Mouse (Mus musculus) left cerebral cortex, postnatal 14 days (tissue): Measurements from ENCODE around the gene Pik3cb. TPM values are rescaled to one million over a fixed set of nuclear protein-coding genes. Genes with fewer than 3 reads are reported as not detected.

Experiments
- DNase-seq, 2 experiments: peaks; one replicate each; pipeline ENCODE4 v3.0.0; 2021 to 2022; ENCODE audit warnings: low spot score in 2 of 2, mixed read lengths in 1 of 2
- intact Hi-C: fragments of 180-260 bp; cut with DNase I; formaldehyde crosslinking; loops from one replicate; pipeline ENCODE4 v1.15.1; 2025
- total RNA-seq, 2 experiments: library from RNA; stranded (reverse); gene quantifications; 2 replicates each; pipeline ENCODE4 v1.2.3; 2021

The Pik3cb gene
- total RNA-seq, 2 experiments from 2014 or later = 19.7 to 21.7 TPM

GRCm38 (mm10) chr9:99032031-99032430 lies 108.4 kb downstream of the Pik3cb start:
- DNase-seq = no peak

GRCm38 (mm10) chr9:99021751-99022150 lies 118.7 kb downstream of the Pik3cb start:
- intact Hi-C loops = no loop called here
- DNase-seq = no peak

More at GRCm38 (mm10) chr9:99032031-99032430, 108.4 kb downstream of the Pik3cb start:
- intact Hi-C loops = no loop called here

- intact Hi-C loops = no loop called here
- no peak for DNase-seq
Observed at GRCm38 (mm10) chr9:99021166-99021565, 119.3 kb downstream of the Pik3cb start.

GRCm38 (mm10) chr9:99017679-99018078 lies 122.7 kb downstream of the Pik3cb start:
- DNase-seq = no peak
- intact Hi-C loops = no loop called here

- intact Hi-C loops = no loop called here
- DNase-seq = peak; percentile 39 to 71
Observed at GRCm38 (mm10) chr9:99016759-99017158, 123.7 kb downstream of the Pik3cb start.

GRCm38 (mm10) chr9:99016301-99016700 lies 124.1 kb downstream of the Pik3cb start:
- intact Hi-C loops = no loop called here
- DNase-seq = no peak

GRCm38 (mm10) chr9:99009898-99010199 lies 130.6 kb downstream of the Pik3cb start:
- no peak for DNase-seq
- intact Hi-C loops = no loop called here

GRCm38 (mm10) chr9:99009069-99009897 lies 131.1 kb downstream of the Pik3cb start:
- intact Hi-C loops = no loop called here
- DNase-seq = no peak

- DNase-seq = no peak
- intact Hi-C loops = no loop called here
Observed at GRCm38 (mm10) chr9:99001326-99001725, 139.1 kb downstream of the Pik3cb start.

GRCm38 (mm10) chr9:98999881-99000339 lies 140.5 kb downstream of the Pik3cb start:
- DNase-seq = peak; percentile 13 to 40
- intact Hi-C loops = no loop called here

GRCm38 (mm10) chr9:98994103-98994502 lies 146.3 kb downstream of the Pik3cb start:
- intact Hi-C loops = no loop called here

GRCm38 (mm10) chr9:98987131-98987530 lies 153.3 kb downstream of the Pik3cb start:
- intact Hi-C loops = loop anchor here (10.0 kb wide), 1 partner anchor 258 kb away; the partner anchor contains the start of gene Cep70

More at GRCm38 (mm10) chr9:98994103-98994502, 146.3 kb downstream of the Pik3cb start:
- DNase-seq = no peak

More at GRCm38 (mm10) chr9:98987131-98987530, 153.3 kb downstream of the Pik3cb start:
- peak in 1 of 2 experiments; percentile 26 for DNase-seq

Other genes starting within 250 kb of the Pik3cb start
- not detected for gene 7420426K07Rik, start 237.5 kb downstream of the Pik3cb start, total RNA-seq
- 1 to 10 TPM in 1 of 2 experiments, under 1 TPM in 1; 0.86 to 1.7 TPM for gene Foxl2, start 185.3 kb downstream of the Pik3cb start, total RNA-seq
- 10 to 100 TPM; 29.8 to 36.6 TPM for gene Faim, start 154.2 kb downstream of the Pik3cb start, total RNA-seq
- not detected for gene Gm1123, start 104.9 kb downstream of the Pik3cb start, total RNA-seq
- gene Faiml, start 96.6 kb upstream of the Pik3cb start, total RNA-seq = not detected
- gene Cep70, start 102.7 kb upstream of the Pik3cb start, total RNA-seq = 10 to 100 TPM; 17.3 to 18.0 TPM
- 1 to 10 TPM in 1 of 2 experiments, under 1 TPM in 1; 0.59 to 1.1 TPM for gene Esyt3, start 217.9 kb upstream of the Pik3cb start, total RNA-seq